ENCODE assay signal across 8 mouse cellular contexts in genomic region chr2:180051986-180052733, GRCm38 (mm10). TPM values are rescaled to one million over a fixed set of nuclear protein-coding genes. Genes with fewer than 3 reads are reported as not detected.
DNase-seq lines count a peak whose midpoint lies in the region; ATAC-seq lines count a peak whose summit lies in the region.

No protein-coding gene starts in this region.

- H3K27ac ChIP-seq in hindbrain, embryonic 12.5 days: no peak overlapping the region
- no peak overlapping the region for H3K27ac ChIP-seq in hindbrain, embryonic 14.5 days
- H3K27ac ChIP-seq in lung, embryonic 16.5 days (ENCODE audit: low read length): no peak overlapping the region

- H3K4me2 ChIP-seq in hindbrain, embryonic 12.5 days (replicated peaks): no peak overlapping the region
- no peak overlapping the region for H3K4me2 ChIP-seq in hindbrain, embryonic 14.5 days (replicated peaks)
- H3K4me2 ChIP-seq in lung, embryonic 16.5 days (ENCODE audit: low read depth, low read length): no peak overlapping the region

- H3K4me3 ChIP-seq in hindbrain, embryonic 12.5 days: no peak overlapping the region
- H3K4me3 ChIP-seq in hindbrain, embryonic 14.5 days (replicated peaks; ENCODE audit: low read length): no peak overlapping the region
- H3K4me3 ChIP-seq in lung, embryonic 16.5 days (ENCODE audit: low read length): no peak overlapping the region

- peaks cover 51% of the 10 kb centered on the region for H3K36me3 ChIP-seq in hindbrain, embryonic 12.5 days
- H3K36me3 ChIP-seq in hindbrain, embryonic 14.5 days (replicated peaks; ENCODE audit: control insufficient read depth, insufficient read depth): peaks cover 48% of the 10 kb centered on the region
- H3K36me3 ChIP-seq in lung, embryonic 16.5 days (ENCODE audit: control insufficient read depth, insufficient read depth, low read length): peaks cover 8% of the 10 kb centered on the region

- no peak for DNase-seq in hindbrain, embryonic 14.5 days (ENCODE audit: low spot score)
- DNase-seq in CD4-positive helper T cell, adult 2 months (ENCODE audit: low read depth, low spot score): peak; percentile 35
- DNase-seq in R1 (ENCODE audit: low read depth, low spot score): peak; percentile 63
- DNase-seq in right cerebral cortex, adult 18-20 months: no peak
- no peak for DNase-seq in urinary bladder, postnatal 36 days (ENCODE audit: low spot score in 2 of 2)
- DNase-seq in right cerebral cortex, postnatal 25 days: no peak

- H3K4me1 ChIP-seq in hindbrain, embryonic 12.5 days: 0 out of 2 replicates have a peak, but pooled peaks cover 7% of the 10 kb centered on the region
- no peaks in the 10 kb centered on the region for H3K4me1 ChIP-seq in hindbrain, embryonic 14.5 days (replicated peaks; ENCODE audit: control insufficient read depth, insufficient read depth, low read length)
- no peaks in the 10 kb centered on the region for H3K4me1 ChIP-seq in lung, embryonic 16.5 days (replicated peaks; ENCODE audit: control insufficient read depth, insufficient read depth, low read length)

- 89% methylated on average over 14 of the region's 14 CpGs for WGBS in hindbrain, embryonic 12.5 days
- 91% methylated on average over 14 of the region's 14 CpGs for WGBS in hindbrain, embryonic 14.5 days
- 93% methylated on average over 14 of the region's 14 CpGs for WGBS in lung, embryonic 16.5 days

- no peaks in the 10 kb centered on the region for H3K27me3 ChIP-seq in hindbrain, embryonic 12.5 days
- H3K27me3 ChIP-seq in hindbrain, embryonic 14.5 days (ENCODE audit: control insufficient read depth, insufficient read depth, low read length): no peaks in the 10 kb centered on the region
- no peaks in the 10 kb centered on the region for H3K27me3 ChIP-seq in lung, embryonic 16.5 days (ENCODE audit: control insufficient read depth, insufficient read depth, low read depth, low read length)

- no peaks in the 10 kb centered on the region for H3K9me3 ChIP-seq in hindbrain, embryonic 12.5 days (replicated peaks)
- no peaks in the 10 kb centered on the region for H3K9me3 ChIP-seq in hindbrain, embryonic 14.5 days (ENCODE audit: control insufficient read depth, low read length)
- no peaks in the 10 kb centered on the region for H3K9me3 ChIP-seq in lung, embryonic 16.5 days (ENCODE audit: control insufficient read depth, low read length)

- ATAC-seq in hindbrain, embryonic 12.5 days (ENCODE audit: low FRiP score): 0 out of 2 replicates have a peak, but pooled peaks have one; percentile 12
- no peak for ATAC-seq in hindbrain, embryonic 14.5 days (ENCODE audit: low FRiP score)
- peak; percentile 32; the same call in 1 of the 2 replicates for ATAC-seq in lung, embryonic 16.5 days (ENCODE audit: low read depth)

- no peak overlapping the region for H3K9ac ChIP-seq in hindbrain, embryonic 12.5 days
- H3K9ac ChIP-seq in hindbrain, embryonic 14.5 days: no peak overlapping the region
- no peak overlapping the region for H3K9ac ChIP-seq in lung, embryonic 16.5 days (ENCODE audit: low read length)

RNA-seq across cellular contexts. Expression of gene Ss18l1, which starts 9.9 kb away (rescaled TPM):
- polyA plus RNA-seq in hindbrain, embryonic 12.5 days (2016; fragmentation: Nextera tagmentation; extraction: Ambion mirVana): 32.9 and 37.7 TPM in 2 replicates
- polyA plus RNA-seq in hindbrain, embryonic 14.5 days (2014; fragmentation: Nextera tagmentation; extraction: Ambion mirVana): 54.2 and 57.2 TPM in 2 replicates
- 4.0 and 4.7 TPM in 2 replicates for polyA plus RNA-seq in lung, embryonic 16.5 days (2015; fragmentation: Nextera tagmentation; extraction: Ambion mirVana)

RNA-seq across cellular contexts. Expression of gene Psma7, which starts 9.9 kb away (rescaled TPM):
- 630 and 656 TPM in 2 replicates for polyA plus RNA-seq in hindbrain, embryonic 12.5 days (2016; fragmentation: Nextera tagmentation; extraction: Ambion mirVana)
- 515 and 631 TPM in 2 replicates for polyA plus RNA-seq in hindbrain, embryonic 14.5 days (2014; fragmentation: Nextera tagmentation; extraction: Ambion mirVana)
- polyA plus RNA-seq in lung, embryonic 16.5 days (2015; fragmentation: Nextera tagmentation; extraction: Ambion mirVana): 458 and 471 TPM in 2 replicates

RNA-seq across cellular contexts. Expression of gene Mtg2, which starts 18.2 kb away (rescaled TPM):
- 30.0 and 31.4 TPM in 2 replicates for polyA plus RNA-seq in hindbrain, embryonic 12.5 days (2016; fragmentation: Nextera tagmentation; extraction: Ambion mirVana)
- polyA plus RNA-seq in hindbrain, embryonic 14.5 days (2014; fragmentation: Nextera tagmentation; extraction: Ambion mirVana): 29.4 and 30.2 TPM in 2 replicates
- polyA plus RNA-seq in lung, embryonic 16.5 days (2015; fragmentation: Nextera tagmentation; extraction: Ambion mirVana): 26.3 and 27.4 TPM in 2 replicates

RNA-seq across cellular contexts. Expression of gene Lsm14b, which starts 27.4 kb away (rescaled TPM):
- polyA plus RNA-seq in hindbrain, embryonic 12.5 days (2016; fragmentation: Nextera tagmentation; extraction: Ambion mirVana): 14.1 and 16.7 TPM in 2 replicates
- 16.1 and 16.9 TPM in 2 replicates for polyA plus RNA-seq in hindbrain, embryonic 14.5 days (2014; fragmentation: Nextera tagmentation; extraction: Ambion mirVana)
- polyA plus RNA-seq in lung, embryonic 16.5 days (2015; fragmentation: Nextera tagmentation; extraction: Ambion mirVana): 4.6 and 5.0 TPM in 2 replicates

RNA-seq across cellular contexts. Expression of gene Hrh3, which starts 52.1 kb away (rescaled TPM):
- 4.1 and 4.2 TPM in 2 replicates for polyA plus RNA-seq in hindbrain, embryonic 12.5 days (2016; fragmentation: Nextera tagmentation; extraction: Ambion mirVana)
- 1.4 and 1.7 TPM in 2 replicates for polyA plus RNA-seq in hindbrain, embryonic 14.5 days (2014; fragmentation: Nextera tagmentation; extraction: Ambion mirVana)
- not detected in 2 replicates for polyA plus RNA-seq in lung, embryonic 16.5 days (2015; fragmentation: Nextera tagmentation; extraction: Ambion mirVana)

Comparison
In these comparisons a context has a peak if more than half of its experiments do, and no peak if none do; other contexts are left out.
1. DNase-seq: peak in CD4-positive helper T cell, adult 2 months (single experiment) and R1 (single experiment); none in hindbrain, embryonic 14.5 days (single experiment), right cerebral cortex, adult 18-20 months (single experiment), urinary bladder, postnatal 36 days (0 of 2) and right cerebral cortex, postnatal 25 days (single experiment).